Comparison of ENCODE assay signal across 13 mouse cellular contexts in the genomic region with DNA sequence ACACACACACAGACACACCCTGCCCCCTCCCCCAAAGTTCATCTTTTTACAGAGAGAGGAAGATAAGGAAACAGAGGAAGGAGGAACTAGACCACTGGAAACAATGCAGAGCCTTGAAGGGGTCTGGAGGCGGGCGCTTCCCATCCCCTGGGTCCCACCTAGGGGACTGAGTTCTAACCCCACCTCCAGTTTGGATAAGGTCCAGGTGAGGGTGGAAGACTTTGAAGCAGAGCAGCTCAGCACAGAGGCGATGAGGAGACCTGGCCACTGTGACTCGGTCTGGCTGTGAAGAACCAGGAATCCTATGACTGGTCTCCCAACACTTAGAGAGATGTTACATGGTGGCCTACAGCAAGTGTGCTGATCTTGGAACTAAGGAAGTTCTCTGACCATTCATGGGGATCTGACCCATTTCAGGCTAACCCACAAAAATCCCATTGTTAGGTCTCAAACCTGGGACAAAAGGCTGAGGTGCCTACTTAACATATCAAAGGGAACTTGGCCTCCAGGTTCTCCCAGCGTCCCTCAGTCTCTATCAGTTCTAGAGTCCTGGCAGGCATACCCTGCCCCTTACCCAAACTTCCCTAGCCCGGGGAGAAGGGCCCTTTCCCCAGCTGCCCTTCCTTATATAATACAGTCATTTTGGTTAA. TPM values are rescaled to one million over a fixed set of nuclear protein-coding genes. Genes with fewer than 3 reads are reported as not detected.
"Had no signal": no experiment of that assay in that cellular context is flagged by ENCODE, and none has a peak within 500 bp of the region (broad histone marks: within the 10 kb centered on the region; RNA-seq: fewer than 3 reads in every experiment).

No protein-coding gene starts in this region.

- H3K9me3 ChIP-seq: kidney, embryonic 15.5 days; liver, embryonic 15.5 days; megakaryocyte, embryonic 14.5 days; neural tube, embryonic 15.5 days had no signal

- H3K4me2 ChIP-seq: kidney, embryonic 15.5 days; liver, embryonic 11.5 days; liver, embryonic 15.5 days; neural tube, embryonic 15.5 days had no signal

- H3K4me3 ChIP-seq: kidney, embryonic 15.5 days; liver, embryonic 15.5 days; megakaryocyte, embryonic 14.5 days; neural tube, embryonic 15.5 days had no signal

- DNase-seq: kidney, adult 2 months; kidney, postnatal 14 days; left cerebral cortex, postnatal 4 days; lung, adult 2 months; lung, postnatal 10 days; thymus, postnatal 4 days had no signal

- H3K36me3 ChIP-seq: kidney, embryonic 15.5 days; liver, embryonic 15.5 days; neural tube, embryonic 15.5 days had no signal

- H3K9ac ChIP-seq: kidney, embryonic 15.5 days; liver, embryonic 15.5 days; neural tube, embryonic 15.5 days had no signal

- H3K27ac ChIP-seq: liver, embryonic 15.5 days; macrophage; stomach, postnatal 0 days had no signal

- H3K4me1 ChIP-seq: liver, embryonic 15.5 days; megakaryocyte, embryonic 14.5 days had no signal

- H3K27me3 ChIP-seq: kidney, embryonic 15.5 days; liver, embryonic 15.5 days; neural tube, embryonic 15.5 days had no signal

RNA-seq across cellular contexts. Expression of a gene that starts 13.6 kb away (rescaled TPM):
- polyA plus RNA-seq: liver, embryonic 11.5 days; liver, embryonic 15.5 days had no signal
